Mouse (Mus musculus): Measurements from ENCODE around the gene Sos2.
A peak's percentile ranks its signal among the peaks of the same experiment; 100 is the strongest.
"Not testable (repeated sequence)": the region's sequence is repeated elsewhere in the genome, so short reads cannot be mapped to it uniquely, and the experiment has no call there.

Gene Sos2

DNA sequence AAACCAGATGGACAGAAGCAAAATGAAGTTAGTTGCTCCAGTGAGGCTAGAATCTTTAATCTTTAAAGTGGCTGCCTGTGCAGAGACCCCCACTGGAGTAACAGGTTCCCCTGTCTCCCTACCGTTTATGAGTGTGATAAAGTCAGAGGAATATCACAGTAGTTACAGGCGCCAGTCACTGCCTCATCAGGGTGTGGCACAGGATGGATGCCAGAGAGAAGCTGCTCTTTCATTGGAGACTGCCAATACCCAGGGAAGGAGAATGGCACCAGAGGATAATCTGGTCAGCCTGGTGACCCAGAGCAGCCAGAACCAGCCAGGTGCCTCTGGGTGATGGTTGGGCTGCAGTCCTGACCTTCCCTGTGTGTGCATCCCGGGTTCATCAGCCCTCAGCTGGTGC lies 113.4 kb downstream of the Sos2 start:
- DNase-seq: no peak

GRCm38 (mm10) chr12:69561006-69561405 lies 120.6 kb downstream of the Sos2 start:
- DNase-seq: not testable (repeated sequence)

- DNase-seq: no peak
These were observed 125.3 kb downstream of the Sos2 start for GRCm38 (mm10) chr12:69556221-69556861.

- DNase-seq: no peak
These were observed 136.0 kb downstream of the Sos2 start for GRCm38 (mm10) chr12:69545456-69546178.

- no peak for DNase-seq
These were observed 136.7 kb downstream of the Sos2 start for GRCm38 (mm10) chr12:69544994-69545393.

DNA sequence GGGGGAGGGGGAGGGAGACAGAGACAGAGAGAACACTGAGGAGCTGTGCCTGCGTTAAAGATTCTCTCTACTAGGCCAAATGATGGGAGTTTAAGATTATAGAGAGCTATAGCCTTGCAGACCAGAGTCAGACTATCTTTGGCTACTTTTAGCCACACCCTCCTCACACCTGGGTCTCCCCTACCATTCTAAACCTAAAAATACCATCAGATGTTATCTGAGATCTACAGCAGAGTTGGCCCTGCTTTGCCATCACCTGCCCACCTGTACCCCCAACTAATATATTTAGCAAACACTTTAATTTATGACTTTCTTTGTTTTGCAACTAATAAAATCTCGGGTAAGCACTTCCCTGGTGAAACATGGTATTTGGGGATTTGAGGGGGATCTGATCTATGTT lies 137.1 kb downstream of the Sos2 start:
- DNase-seq: no peak

DNA sequence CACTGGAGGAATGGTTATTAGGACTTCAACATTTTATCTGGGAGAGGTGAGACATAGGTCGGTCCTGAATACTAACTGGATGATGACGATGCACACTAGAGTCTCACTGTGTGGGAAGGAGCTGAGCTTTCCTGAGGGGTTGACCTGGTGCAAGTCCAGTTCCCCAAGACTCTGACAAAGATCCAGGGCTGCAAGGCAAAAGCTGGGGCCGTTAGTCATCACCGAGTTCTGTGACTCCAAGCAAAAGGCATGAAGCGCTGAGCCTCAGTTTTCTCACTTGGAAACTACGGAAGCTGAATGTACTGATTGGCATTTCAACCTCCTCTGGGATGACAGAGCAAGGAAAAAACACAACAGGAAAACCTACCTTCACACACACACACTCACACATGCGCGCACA lies 139.3 kb downstream of the Sos2 start:
- DNase-seq: no peak

DNA sequence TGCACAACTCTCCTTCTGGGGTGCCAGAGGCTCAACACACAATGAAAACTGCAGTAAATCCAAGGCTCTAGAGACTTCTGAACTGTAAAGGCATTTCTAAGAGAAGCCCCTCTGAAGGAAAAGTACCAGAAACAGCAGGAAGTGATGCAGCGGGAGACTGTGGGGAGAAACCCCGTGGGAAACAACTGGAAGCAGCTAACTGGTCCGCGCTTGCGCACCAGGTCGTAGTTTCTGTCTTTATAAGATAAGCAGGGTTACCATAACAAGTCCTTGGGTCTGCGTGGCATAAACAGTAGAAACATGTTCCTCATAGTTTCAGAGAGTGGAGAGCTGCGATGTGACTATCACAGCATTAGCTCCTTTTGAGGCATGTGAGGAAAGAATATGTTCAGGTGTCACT lies 140.0 kb downstream of the Sos2 start:
- DNase-seq: no peak

GRCm38 (mm10) chr12:69539353-69539752 lies 142.3 kb downstream of the Sos2 start:
- peak; percentile 56 for DNase-seq

DNA sequence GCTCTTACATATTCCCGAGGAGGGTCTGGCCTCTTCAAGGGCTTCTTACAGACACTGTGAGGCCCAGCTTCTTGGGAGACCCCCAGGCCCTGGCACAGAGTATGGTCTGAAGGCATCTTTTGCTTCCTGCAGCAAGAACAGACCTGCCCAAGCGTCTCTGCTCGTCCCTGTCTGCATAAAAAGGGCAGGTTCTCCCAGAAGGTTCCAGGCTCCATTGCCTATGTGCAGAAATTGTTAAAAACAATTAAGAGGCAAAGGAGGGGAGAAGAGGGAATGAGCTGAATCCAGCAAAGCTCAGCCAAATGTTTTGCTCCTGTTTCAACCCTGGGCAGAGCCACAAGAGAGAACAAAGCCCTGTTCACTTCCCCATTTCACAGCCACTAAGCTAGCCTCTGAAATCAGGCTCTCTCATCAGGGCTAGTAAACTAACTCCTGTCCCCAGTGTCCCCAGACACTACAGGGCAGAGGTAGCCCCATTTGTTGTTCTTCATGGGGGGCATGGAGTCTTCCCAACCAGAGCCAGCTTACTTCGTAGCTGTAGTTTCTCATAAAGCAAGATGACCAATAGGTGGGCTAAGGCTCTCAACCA lies 143.2 kb downstream of the Sos2 start:
- DNase-seq: no peak

GRCm38 (mm10) chr12:69537675-69538361 lies 143.8 kb downstream of the Sos2 start:
- peak; percentile 68 for DNase-seq

- peak; percentile 45 for DNase-seq
These were observed 144.4 kb downstream of the Sos2 start for GRCm38 (mm10) chr12:69537243-69537674.

DNA sequence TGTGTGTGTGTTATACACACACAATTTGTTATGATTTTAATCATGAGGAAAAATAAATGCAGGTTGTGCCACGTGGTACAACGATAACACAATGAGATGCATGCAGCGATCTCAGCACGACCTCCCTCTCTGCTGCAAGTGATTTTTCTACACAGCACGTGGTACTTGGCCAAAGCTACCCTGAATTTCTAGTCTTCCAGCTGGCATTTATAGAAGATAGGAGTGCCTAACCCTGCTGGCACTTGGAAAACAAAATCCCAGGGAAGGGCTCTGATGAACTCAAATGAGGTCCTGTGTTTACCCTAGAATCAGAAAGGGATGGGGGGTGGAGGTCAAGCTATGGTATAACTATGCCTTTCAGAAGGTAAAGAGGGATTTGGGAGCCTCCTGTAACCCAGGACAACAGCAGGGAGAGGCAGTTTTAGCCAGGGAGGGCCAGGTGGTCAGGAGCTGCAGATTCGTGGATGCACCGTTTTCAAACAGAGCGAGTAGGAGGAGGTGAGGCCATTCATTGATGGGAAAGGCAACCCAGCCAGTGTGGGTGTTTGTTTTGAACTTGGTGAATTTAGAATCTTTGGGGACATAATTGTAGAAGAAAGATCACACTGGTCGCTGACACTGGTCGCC lies 144.9 kb downstream of the Sos2 start:
- no peak for DNase-seq
